Mouse (Mus musculus) hindlimb bud, embryonic 11.5 days (tissue): ENCODE results near the gene Gm10638.

ENCODE experiments used
- DNase-seq: peaks from one replicate; pipeline ENCODE4 v3.0.0-alpha.2; 2012; ENCODE audit warnings: low read depth, low spot score; ENCODE audit errors: extremely low spot score

The Gm10638 gene

GRCm38 (mm10) chr8:86735446-86736111 lies 9.9 kb upstream of the Gm10638 start:
- no peak for DNase-seq

GRCm38 (mm10) chr8:86740899-86741298 lies 4.6 kb upstream of the Gm10638 start:
- no peak for DNase-seq

GRCm38 (mm10) chr8:86741627-86742026 lies 3.9 kb upstream of the Gm10638 start:
- DNase-seq = no peak

- no peak for DNase-seq
Measured at GRCm38 (mm10) chr8:86742605-86743345, 2.7 kb upstream of the Gm10638 start.

- DNase-seq = peak; percentile 16
Measured at GRCm38 (mm10) chr8:86744313-86745220, 932 bp upstream of the Gm10638 start.

GRCm38 (mm10) chr8:86745935-86746441 lies 489 bp downstream of the Gm10638 start:
- peak; percentile 28 for DNase-seq

GRCm38 (mm10) chr8:86746511-86746910 lies 1.0 kb downstream of the Gm10638 start:
- DNase-seq = no peak

GRCm38 (mm10) chr8:86749842-86750241 lies 4.3 kb downstream of the Gm10638 start:
- no peak for DNase-seq

GRCm38 (mm10) chr8:86756948-86757733 lies 11.6 kb downstream of the Gm10638 start:
- no peak for DNase-seq

GRCm38 (mm10) chr8:86758651-86759050 lies 13.2 kb downstream of the Gm10638 start:
- no peak for DNase-seq

GRCm38 (mm10) chr8:86759090-86759491 lies 13.6 kb downstream of the Gm10638 start:
- no peak for DNase-seq

GRCm38 (mm10) chr8:86760746-86761145 lies 15.2 kb downstream of the Gm10638 start:
- DNase-seq = no peak

GRCm38 (mm10) chr8:86762806-86763205 lies 17.3 kb downstream of the Gm10638 start:
- DNase-seq = no peak

GRCm38 (mm10) chr8:86765155-86765554 lies 19.7 kb downstream of the Gm10638 start:
- no peak for DNase-seq

- no peak for DNase-seq
Measured at GRCm38 (mm10) chr8:86765669-86766068, 20.2 kb downstream of the Gm10638 start.

GRCm38 (mm10) chr8:86766548-86767211 lies 21.2 kb downstream of the Gm10638 start:
- DNase-seq = no peak

GRCm38 (mm10) chr8:86768499-86768898 lies 23.0 kb downstream of the Gm10638 start:
- DNase-seq = no peak

GRCm38 (mm10) chr8:86769945-86770715 lies 24.6 kb downstream of the Gm10638 start:
- DNase-seq = no peak

- DNase-seq = no peak
Measured at GRCm38 (mm10) chr8:86779207-86779606, 33.7 kb downstream of the Gm10638 start.
